Mouse (Mus musculus) MEL (cell line): Measurements from ENCODE around the gene Ahcyl1.
A peak's percentile ranks its signal among the peaks of the same experiment; 100 is the strongest.

Source experiments
- CHD1 ChIP-seq: IDR thresholded peaks from 2 replicates; pipeline ENCODE4 v1.6.1; 2012; ENCODE audit warnings: low read depth, mild to moderate bottlenecking, inconsistent platforms, low read length, improper control_type of control experiment
- CTCF ChIP-seq, 3 experiments: IDR thresholded peaks in 2 of 3; conservative IDR thresholded peaks in 1 of 3; 2 replicates each; pipeline ENCODE4 v1.5.1; 2011 to 2012; ENCODE audit warnings: low read length in 3 of 3, low read depth in 2 of 3, mild to moderate bottlenecking in 2 of 3, improper control_type of control experiment in 1 of 3, inconsistent platforms in 1 of 3, mixed read lengths in 1 of 3, moderate library complexity in 1 of 3; ENCODE audit not compliant: control insufficient read depth in 1 of 3, insufficient read depth in 1 of 3, poor library complexity in 1 of 3, severe bottlenecking in 1 of 3
- ELF1 ChIP-seq: IDR thresholded peaks from 2 replicates; pipeline ENCODE4 v1.6.1; 2014; ENCODE audit warnings: low read depth, mild to moderate bottlenecking, inconsistent platforms, low read length, improper control_type of control experiment, moderate library complexity
- EP300 ChIP-seq, 2 experiments: IDR thresholded peaks; 2 replicates each; pipeline ENCODE4 v1.6.1; 2011; ENCODE audit warnings: improper control_type of control experiment in 2 of 2, low read length in 2 of 2, low read depth in 1 of 2, mild to moderate bottlenecking in 1 of 2
- GATA1 ChIP-seq: IDR thresholded peaks from 2 replicates; pipeline ENCODE4 v1.6.1; 2011; ENCODE audit warnings: low read depth, low read length, improper control_type of control experiment
- JUND ChIP-seq: IDR thresholded peaks from 2 replicates; pipeline ENCODE4 v1.6.1; 2011; ENCODE audit warnings: low read depth, mild to moderate bottlenecking, improper control_type of control experiment, low read length
- MAFK ChIP-seq: IDR thresholded peaks from 2 replicates; pipeline ENCODE4 v1.6.1; 2011; ENCODE audit warnings: low read depth, mild to moderate bottlenecking, low read length, improper control_type of control experiment, borderline replicate concordance
- MAX ChIP-seq: IDR thresholded peaks from 2 replicates; pipeline ENCODE4 v1.6.1; 2011; ENCODE audit warnings: low read length, improper control_type of control experiment
- POLR2A ChIP-seq, 2 experiments: IDR thresholded peaks; 2 replicates each; pipeline ENCODE4 v1.6.1; 2011 to 2012; ENCODE audit warnings: low read length in 2 of 2, mild to moderate bottlenecking in 2 of 2, control low read depth in 1 of 2, improper control_type of control experiment in 1 of 2, low read depth in 1 of 2, moderate library complexity in 1 of 2; ENCODE audit not compliant: control insufficient read depth in 1 of 2, insufficient read depth in 1 of 2, poor library complexity in 1 of 2
- TAL1 ChIP-seq: IDR thresholded peaks from 2 replicates; pipeline ENCODE4 v1.6.1; 2012; ENCODE audit warnings: mild to moderate bottlenecking, inconsistent platforms, low read length, moderate library complexity, mixed read lengths
- TBP ChIP-seq: IDR thresholded peaks from 2 replicates; pipeline ENCODE4 v1.8.0; 2011; ENCODE audit warnings: low read depth, low read length, improper control_type of control experiment
- USF2 ChIP-seq, 2 experiments: IDR thresholded peaks; 2 replicates each; pipeline ENCODE4 v1.6.1; 2011 to 2012; ENCODE audit warnings: improper control_type of control experiment in 2 of 2, low read length in 2 of 2, borderline replicate concordance in 1 of 2, inconsistent platforms in 1 of 2, low read depth in 1 of 2, mild to moderate bottlenecking in 1 of 2; ENCODE audit not compliant: insufficient read depth in 1 of 2
- ZC3H11A ChIP-seq: IDR thresholded peaks from 2 replicates; pipeline ENCODE4 v1.6.1; 2012; ENCODE audit warnings: low read depth, mild to moderate bottlenecking, inconsistent platforms, low read length, improper control_type of control experiment
- ZKSCAN1 ChIP-seq: IDR thresholded peaks from 2 replicates; pipeline ENCODE4 v1.6.1; 2012; ENCODE audit warnings: low read depth, mild to moderate bottlenecking, inconsistent platforms, low read length, improper control_type of control experiment, moderate library complexity

DNA sequence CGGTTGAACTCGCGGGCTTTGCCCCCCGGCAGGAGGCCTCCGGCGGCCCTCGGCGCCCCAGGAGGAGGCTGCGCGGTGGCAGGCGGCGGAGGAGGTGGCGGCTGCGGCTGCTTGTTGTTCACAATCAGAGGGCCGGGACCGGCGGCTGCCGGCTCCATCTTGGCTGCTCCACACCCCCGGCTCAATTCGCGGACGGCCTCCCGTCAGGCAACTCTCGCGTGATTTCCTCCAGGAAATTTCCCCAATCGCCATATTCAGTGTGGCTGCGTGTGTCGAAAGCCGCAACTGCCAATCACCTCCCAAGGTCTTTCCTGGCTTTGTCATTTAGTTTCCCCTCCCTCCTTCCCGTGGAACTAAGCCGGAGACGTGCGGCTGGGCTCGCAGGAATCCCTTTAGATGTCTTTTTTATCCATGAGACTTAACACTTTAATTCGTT is 64.8 kb downstream of the Ahcyl1 start, which contains the start of gene Strip1:
- TF ChIP-seq CTCF (IDR thresholded peaks at IDR 0.05 in 2 of 3, conservative IDR thresholded peaks at IDR 0.05 in 1 of 3; ENCODE audit: control insufficient read depth in 1 of 3, insufficient read depth in 1 of 3, low read depth in 2 of 3, low read length in 3 of 3, poor library complexity in 1 of 3, severe bottlenecking in 1 of 3) (no peak), MAX (no peak), MAFK (no peak), POLR2A (IDR thresholded peaks at IDR 0.05; ENCODE audit: control insufficient read depth in 1 of 2, insufficient read depth in 1 of 2, low read depth in 1 of 2, low read length in 2 of 2, poor library complexity in 1 of 2) (peak; percentile 71 to 84; a peak in 3 of 4 replicates), EP300 (IDR thresholded peaks at IDR 0.05; ENCODE audit: low read depth in 1 of 2, low read length in 2 of 2) (no peak), TAL1 (no peak), ZC3H11A (no peak), JUND (no peak), GATA1 (no peak), CHD1 (no peak), ELF1 (0 out of 2 replicates have a peak, but pooled peaks have one; percentile 50), USF2 (IDR thresholded peaks at IDR 0.05; ENCODE audit: borderline replicate concordance in 1 of 2, insufficient read depth in 1 of 2, low read depth in 1 of 2, low read length in 2 of 2) (no peak), TBP (peak; percentile 83), ZKSCAN1 (no peak)
